Mouse (Mus musculus) retina, embryonic 14.5 days (tissue): ENCODE measurements around the gene Enah.

Experiments
- DNase-seq: peaks from one replicate; pipeline ENCODE4 v3.0.0-alpha.2; 2015; ENCODE audit warnings: low spot score

Enah gene

GRCm38 (mm10) chr1:182028231-182029210 is 8.7 kb upstream of the Enah start:
- no peak for DNase-seq

- no peak for DNase-seq
Observed at GRCm38 (mm10) chr1:182027426-182027979, 7.7 kb upstream of the Enah start.

- DNase-seq: no peak
Observed at GRCm38 (mm10) chr1:182026821-182027220, 7.0 kb upstream of the Enah start.

- DNase-seq: no peak
Observed at GRCm38 (mm10) chr1:182026120-182026519, 6.3 kb upstream of the Enah start.

- DNase-seq: no peak
Observed at GRCm38 (mm10) chr1:182021691-182022299, 2.0 kb upstream of the Enah start.

GRCm38 (mm10) chr1:182020831-182021460 is 1.2 kb upstream of the Enah start:
- DNase-seq: peak; percentile 27

GRCm38 (mm10) chr1:182019266-182019925 is 394 bp downstream of the Enah start:
- DNase-seq: peak; percentile 55

- peak; percentile 73 for DNase-seq
Observed at GRCm38 (mm10) chr1:182018397-182019265, 1.2 kb downstream of the Enah start.

GRCm38 (mm10) chr1:182005831-182006230 is 14.0 kb downstream of the Enah start:
- no peak for DNase-seq

- DNase-seq: no peak
Observed at GRCm38 (mm10) chr1:181998673-181999072, 21.1 kb downstream of the Enah start.

- DNase-seq: no peak
Observed at GRCm38 (mm10) chr1:181997791-181998190, 22.0 kb downstream of the Enah start.

- DNase-seq: no peak
Observed at GRCm38 (mm10) chr1:181993597-181993996, 26.2 kb downstream of the Enah start.

GRCm38 (mm10) chr1:181988367-181988766 is 31.4 kb downstream of the Enah start:
- DNase-seq: no peak

GRCm38 (mm10) chr1:181987226-181987625 is 32.6 kb downstream of the Enah start:
- peak; percentile 17 for DNase-seq

- DNase-seq: no peak
Observed at GRCm38 (mm10) chr1:181985880-181986279, 33.9 kb downstream of the Enah start.

GRCm38 (mm10) chr1:181984811-181985210 is 35.0 kb downstream of the Enah start:
- DNase-seq: no peak

GRCm38 (mm10) chr1:181980017-181980719 is 39.6 kb downstream of the Enah start:
- DNase-seq: no peak

- peak; percentile 31 for DNase-seq
Observed at GRCm38 (mm10) chr1:181975510-181975909, 44.3 kb downstream of the Enah start.

GRCm38 (mm10) chr1:181974897-181975296 is 44.9 kb downstream of the Enah start:
- DNase-seq: no peak

GRCm38 (mm10) chr1:181965277-181965676 is 54.5 kb downstream of the Enah start:
- DNase-seq: no peak
